Mouse (Mus musculus): ENCODE results near the gene Prpf40b. TPM values are rescaled to one million over a fixed set of nuclear protein-coding genes. Genes with fewer than 3 reads are reported as not detected.

Gene Prpf40b
- polyA plus RNA-seq, 1 experiment from 2014 or later: 115 TPM

- WGBS: 90% methylated on average over 9 of the region's 9 CpGs
- no peak overlapping the region for H3K4me2 ChIP-seq (replicated peaks)
- H3K9me3 ChIP-seq: no peaks in the 10 kb centered on the region
- ATAC-seq (replicated peaks): no peak
- no peaks in the 10 kb centered on the region for H3K36me3 ChIP-seq
- H3K4me1 ChIP-seq: no peaks in the 10 kb centered on the region; the same call in 1 of the 2 replicates
- no peak overlapping the region for H3K27ac ChIP-seq (replicated peaks)
- H3K27me3 ChIP-seq: no peaks in the 10 kb centered on the region
- no peak overlapping the region for H3K4me3 ChIP-seq
- H3K9ac ChIP-seq (replicated peaks): no peak overlapping the region
Measured at GRCm38 (mm10) chr15:99358952-99359351, 64.1 kb downstream of the Prpf40b start.

GRCm38 (mm10) chr15:99364022-99364530 is 69.2 kb downstream of the Prpf40b start:
- Histone ChIP-seq H3K9ac (replicated peaks) (no peak overlapping the region), H3K27ac (replicated peaks) (no peak overlapping the region), H3K4me1 (peaks cover 7% of the 10 kb centered on the region), H3K36me3 (no peaks in the 10 kb centered on the region), H3K4me2 (replicated peaks) (no peak overlapping the region), H3K27me3 (no peaks in the 10 kb centered on the region), H3K9me3 (no peaks in the 10 kb centered on the region), H3K4me3 (no peak overlapping the region)
- WGBS: 76% methylated on average over 7 of the region's 7 CpGs
- ATAC-seq (replicated peaks): no peak

DNA sequence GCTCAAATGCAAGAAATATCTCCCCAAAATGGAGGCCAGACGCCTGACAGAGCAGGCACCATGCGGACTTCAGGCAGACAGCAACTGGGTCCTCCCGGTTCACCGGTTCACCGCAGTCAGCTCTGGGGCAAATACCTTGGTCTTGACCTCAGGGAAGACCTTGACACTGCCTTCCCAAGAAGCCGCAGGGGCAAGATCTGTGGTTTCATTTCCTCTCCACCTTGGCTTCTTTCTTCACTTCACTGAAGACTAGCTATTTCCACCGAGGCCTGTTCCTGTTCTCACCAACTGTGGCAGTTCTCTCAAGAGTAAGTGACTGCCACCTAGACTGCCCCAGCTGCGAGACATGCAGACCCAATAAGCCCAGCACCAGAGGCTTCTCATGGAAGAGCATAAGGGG is 70.0 kb downstream of the Prpf40b start:
- no peaks in the 10 kb centered on the region for H3K36me3 ChIP-seq
- H3K4me1 ChIP-seq: peaks cover 12% of the 10 kb centered on the region
- H3K9me3 ChIP-seq: no peaks in the 10 kb centered on the region
- ATAC-seq (replicated peaks): no peak
- WGBS: 84% methylated on average over 8 of the region's 8 CpGs
- no peaks in the 10 kb centered on the region for H3K27me3 ChIP-seq
- no peak overlapping the region for H3K27ac ChIP-seq (replicated peaks)
- no peak overlapping the region for H3K4me2 ChIP-seq (replicated peaks)
- no peak overlapping the region for H3K4me3 ChIP-seq
- H3K9ac ChIP-seq (replicated peaks): no peak overlapping the region

Other genes starting within 250 kb of the Prpf40b start
- gene Prph, start 239.9 kb upstream of the Prpf40b start, polyA plus RNA-seq (2015; fragmentation: Nextera tagmentation; extraction: Ambion mirVana): 0.97 and 1.3 TPM in 2 replicates
- gene Troap, start 220.5 kb upstream of the Prpf40b start, polyA plus RNA-seq (2015; fragmentation: Nextera tagmentation; extraction: Ambion mirVana): 19.8 and 24.8 TPM in 2 replicates
- 0.28 and 0.33 TPM in 2 replicates for gene C1ql4, start 207.3 kb upstream of the Prpf40b start, polyA plus RNA-seq (2015; fragmentation: Nextera tagmentation; extraction: Ambion mirVana)
- gene Dnajc22, start 201.9 kb upstream of the Prpf40b start, polyA plus RNA-seq (2015; fragmentation: Nextera tagmentation; extraction: Ambion mirVana): 0.46 and 0.53 TPM in 2 replicates
- 42.9 and 43.7 TPM in 2 replicates for gene Spats2, start 169.2 kb upstream of the Prpf40b start, polyA plus RNA-seq (2015; fragmentation: Nextera tagmentation; extraction: Ambion mirVana)
- gene Kcnh3, start 70.2 kb upstream of the Prpf40b start, polyA plus RNA-seq (2015; fragmentation: Nextera tagmentation; extraction: Ambion mirVana): 4.3 and 4.6 TPM in 2 replicates
- gene Mcrs1, start 43.1 kb upstream of the Prpf40b start, polyA plus RNA-seq (2015; fragmentation: Nextera tagmentation; extraction: Ambion mirVana): 209 and 212 TPM in 2 replicates
- gene Fam186b, start 801 bp downstream of the Prpf40b start, polyA plus RNA-seq (2015; fragmentation: Nextera tagmentation; extraction: Ambion mirVana): 0.23 and 0.31 TPM in 2 replicates
- 9.9 and 10.2 TPM in 2 replicates for gene Fmnl3, start 75.4 kb downstream of the Prpf40b start, polyA plus RNA-seq (2015; fragmentation: Nextera tagmentation; extraction: Ambion mirVana)
- gene Tmbim6, start 97.8 kb downstream of the Prpf40b start, polyA plus RNA-seq (2015; fragmentation: Nextera tagmentation; extraction: Ambion mirVana): 250 and 263 TPM in 2 replicates
- 11.0 and 12.4 TPM in 2 replicates for gene Nckap5l, start 162.7 kb downstream of the Prpf40b start, polyA plus RNA-seq (2015; fragmentation: Nextera tagmentation; extraction: Ambion mirVana)
- 24.7 and 25.5 TPM in 2 replicates for gene Bcdin3d, start 179.6 kb downstream of the Prpf40b start, polyA plus RNA-seq (2015; fragmentation: Nextera tagmentation; extraction: Ambion mirVana)
- gene Faim2, start 233.1 kb downstream of the Prpf40b start, polyA plus RNA-seq (2015; fragmentation: Nextera tagmentation; extraction: Ambion mirVana): 17.0 and 18.9 TPM in 2 replicates

Data from forebrain, embryonic 15.5 days (tissue).